8 mouse cellular contexts compared by ENCODE assay signal in the genomic region with DNA sequence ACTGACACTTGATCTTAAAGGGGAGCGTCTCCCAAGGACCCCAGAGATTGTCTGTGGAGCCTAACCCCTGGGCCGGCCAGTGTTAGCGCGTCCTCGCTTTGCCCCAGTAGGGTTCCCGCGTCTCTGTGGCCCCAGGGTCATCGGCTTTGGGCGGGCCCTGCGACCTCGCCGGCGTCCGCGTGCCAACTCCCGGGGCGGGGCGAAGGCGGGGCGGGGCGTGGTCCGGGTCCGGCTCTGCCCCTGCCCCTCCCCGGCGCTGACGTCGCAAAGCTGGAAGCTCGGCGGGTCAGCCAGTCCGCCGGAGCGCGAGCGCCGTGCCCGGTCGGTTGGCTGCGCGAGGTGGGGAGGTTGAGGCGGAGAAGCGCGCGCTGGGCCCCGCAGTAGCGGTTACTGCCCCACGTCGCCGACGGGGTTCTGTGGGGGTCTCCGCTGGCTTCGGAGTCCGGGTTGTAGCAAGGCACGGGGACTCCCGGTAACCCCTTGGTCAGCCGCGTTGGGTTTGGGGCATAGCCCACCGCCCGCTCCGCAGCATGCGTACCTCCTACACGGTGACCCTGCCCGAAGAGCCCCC. TPM values are rescaled to one million over a fixed set of nuclear protein-coding genes. Genes with fewer than 3 reads are reported as not detected.
A peak's percentile ranks its signal among the peaks of the same experiment; 100 is the strongest.
DNase-seq lines count a peak whose midpoint lies in the region; ATAC-seq and TF ChIP-seq lines count a peak whose summit lies in the region.

No protein-coding gene starts in this region.

- under 1% methylated on average over 49 of the region's 62 CpGs for WGBS in forebrain, embryonic 14.5 days
- WGBS in lung, adult 2 months: under 1% methylated on average over 62 of the region's 62 CpGs
- under 1% methylated on average over 62 of the region's 62 CpGs for WGBS in neural tube, embryonic 15.5 days

- in situ Hi-C loops in CH12.LX (cut with MboI; ENCODE audit: low pct_ligation_motif_present, low pct_unique_long_range_greater_than_20kb, low sequenced_read_pairs): no loop called here

- H3K9ac ChIP-seq in CH12.LX (ENCODE audit: insufficient read depth, low read depth): peak overlapping the region; percentile 42; the same call in 1 of the 2 replicates
- peak overlapping the region; percentile 74 for H3K9ac ChIP-seq in forebrain, embryonic 14.5 days (ENCODE audit: low read length)
- H3K9ac ChIP-seq in neural tube, embryonic 15.5 days (replicated peaks): peak overlapping the region; percentile 60

- peak; percentile 57 for DNase-seq in CH12.LX (ENCODE audit: extremely low read depth)
- peak; percentile 74 for DNase-seq in forebrain, embryonic 14.5 days (ENCODE audit: low spot score)
- DNase-seq in heart, postnatal 14 days: peak; percentile 97
- DNase-seq in layer of hippocampus, adult 18-20 months (ENCODE audit: low spot score in 2 of 2): peak; percentile 86 to 90
- DNase-seq in lung, adult 2 months: peak; percentile 96
- DNase-seq in testis, postnatal 14 days (ENCODE audit: low spot score): peak; percentile 89

- dilution Hi-C loops in CH12.LX (cut with MboI; ENCODE audit: extremely low pct_ligation_motif_present, extremely low pct_unique_long_range_greater_than_20kb, low sequenced_read_pairs): no loop called here

- H3K4me2 ChIP-seq in CH12.LX (ENCODE audit: insufficient read depth, low read depth, poor library complexity, severe bottlenecking): peak overlapping the region; percentile 63
- H3K4me2 ChIP-seq in forebrain, embryonic 14.5 days (ENCODE audit: low read length): peak overlapping the region; percentile 97
- peak overlapping the region; percentile 100 for H3K4me2 ChIP-seq in neural tube, embryonic 15.5 days

- TF ChIP-seq RAD21 in CH12.LX (IDR thresholded peaks at IDR 0.05; ENCODE audit: low read depth, low read length): no peak

- TF ChIP-seq CTCF in CH12.LX (conservative IDR thresholded peaks at IDR 0.05 in 1 of 2, IDR thresholded peaks at IDR 0.05 in 1 of 2; ENCODE audit: low read depth in 2 of 2, low read length in 2 of 2): no peak
- no peak for TF ChIP-seq CTCF in lung, adult 2 months (IDR thresholded peaks at IDR 0.05; ENCODE audit: insufficient read depth, low read length)

- H3K9me3 ChIP-seq in CH12.LX (replicated peaks; ENCODE audit: low read length): no peaks in the 10 kb centered on the region
- no peaks in the 10 kb centered on the region for H3K9me3 ChIP-seq in forebrain, embryonic 14.5 days (replicated peaks; ENCODE audit: control insufficient read depth, low read length)
- no peaks in the 10 kb centered on the region for H3K9me3 ChIP-seq in neural tube, embryonic 15.5 days (replicated peaks)

- peak; percentile 41; the same call in 1 of the 2 replicates for ATAC-seq in cerebellum, adult (ENCODE audit: insufficient number of reproducible peaks, low FRiP score, low TSS enrichment)
- peak; percentile 69 for ATAC-seq in forebrain, embryonic 14.5 days
- peak; percentile 72 for ATAC-seq in neural tube, embryonic 15.5 days (ENCODE audit: low FRiP score)

- TF ChIP-seq POLR2A in CH12.LX (IDR thresholded peaks at IDR 0.05; ENCODE audit: low read depth, low read length): peak; percentile 83
- TF ChIP-seq POLR2A in lung, adult 2 months (IDR thresholded peaks at IDR 0.05; ENCODE audit: borderline replicate concordance, extremely low read depth, low read depth, low read length): peak; percentile 77

- no peaks in the 10 kb centered on the region for H3K79me2 ChIP-seq in CH12.LX (replicated peaks; ENCODE audit: control insufficient read depth, extremely low read depth, insufficient read depth, poor library complexity, severe bottlenecking)

- TF ChIP-seq EP300 in CH12.LX (IDR thresholded peaks at IDR 0.05; ENCODE audit: low read length): no peak

- H3K27ac ChIP-seq in CH12.LX (ENCODE audit: insufficient read depth, low read depth): no peak overlapping the region
- no peak overlapping the region for H3K27ac ChIP-seq in forebrain, embryonic 14.5 days (ENCODE audit: low read depth, low read length)
- H3K27ac ChIP-seq in neural tube, embryonic 15.5 days (replicated peaks): no peak overlapping the region

- intact Hi-C loops in heart, postnatal 14 days (cut with DNase I): no loop called here

- no peaks in the 10 kb centered on the region for H3K36me3 ChIP-seq in CH12.LX (replicated peaks in 1 of 2; ENCODE audit: control insufficient read depth in 1 of 2, insufficient read depth in 1 of 2, low read length in 1 of 2)
- H3K36me3 ChIP-seq in forebrain, embryonic 14.5 days (ENCODE audit: control insufficient read depth, insufficient read depth, low read length): no peaks in the 10 kb centered on the region
- no peaks in the 10 kb centered on the region for H3K36me3 ChIP-seq in neural tube, embryonic 15.5 days

- H3K4me1 ChIP-seq in CH12.LX (ENCODE audit: control insufficient read depth in 1 of 2, insufficient read depth in 2 of 2): peaks cover 19 to 51% of the 10 kb centered on the region in 2 experiments
- H3K4me1 ChIP-seq in forebrain, embryonic 14.5 days (ENCODE audit: control insufficient read depth, insufficient read depth, low read length): peaks cover 21% of the 10 kb centered on the region
- H3K4me1 ChIP-seq in lung, adult 2 months (ENCODE audit: control insufficient read depth, insufficient read depth, low read length): peaks cover 12% of the 10 kb centered on the region
- peaks cover 39% of the 10 kb centered on the region for H3K4me1 ChIP-seq in neural tube, embryonic 15.5 days

- H3K4me3 ChIP-seq in CH12.LX (replicated peaks in 1 of 3; ENCODE audit: low read depth in 2 of 3, low read length in 2 of 3, poor library complexity in 1 of 3): peak overlapping the region; percentile 17 to 62 (median 46)
- peak overlapping the region; percentile 53 for H3K4me3 ChIP-seq in forebrain, embryonic 14.5 days (ENCODE audit: low read depth, low read length)
- H3K4me3 ChIP-seq in lung, adult 2 months (replicated peaks; ENCODE audit: extremely low read depth, low read depth, low read length): peak overlapping the region; percentile 59
- H3K4me3 ChIP-seq in neural tube, embryonic 15.5 days (replicated peaks): peak overlapping the region; percentile 57

- peaks cover 57% of the 10 kb centered on the region for H3K27me3 ChIP-seq in CH12.LX (replicated peaks)
- H3K27me3 ChIP-seq in forebrain, embryonic 14.5 days (replicated peaks; ENCODE audit: control insufficient read depth, insufficient read depth, low read length): peaks cover 11% of the 10 kb centered on the region; the same call in 1 of the 2 replicates
- peaks cover 27% of the 10 kb centered on the region for H3K27me3 ChIP-seq in neural tube, embryonic 15.5 days (replicated peaks)

TF ChIP-seq in CH12.LX, 34 proteins besides CTCF, POLR2A, EP300 and RAD21 (continues in another document):
- peak; percentile 51; the same call in 1 of the 2 replicates for TF ChIP-seq MAX (IDR thresholded peaks at IDR 0.05; ENCODE audit: low read length)
- peak; percentile 56; the same call in 1 of the 2 replicates for TF ChIP-seq TCF12 (IDR thresholded peaks at IDR 0.05; ENCODE audit: low read depth, low read length)
- no peak for TF ChIP-seq MAFK (IDR thresholded peaks at IDR 0.05; ENCODE audit: insufficient replicate concordance, low read length)

RNA-seq across cellular contexts. Expression of a gene that starts 16.8 kb away (rescaled TPM):
- total RNA-seq in CH12.LX (2012; rRNA removed) (0.04 TPM in 1 of 2 replicates, not detected in the other), CH12.LX (2014; rRNA removed) (not detected in 2 replicates)
- not detected in 2 replicates for polyA plus RNA-seq in CH12.LX (2012; ENCODE audit: insufficient read length, low read depth)
- polyA plus RNA-seq in forebrain, embryonic 14.5 days (2014; fragmentation: Nextera tagmentation; extraction: Ambion mirVana): 0.31 TPM in 1 of 2 replicates, not detected in the other
- not detected for total RNA-seq in heart, postnatal 14 days (2021)
- 1 to 10 TPM in 1 of 2 experiments, under 1 TPM in 1; 0.30 to 1.8 TPM for total RNA-seq in layer of hippocampus, adult 18-20 months (2021)
- 0.25 and 0.34 TPM in 2 replicates for polyA plus RNA-seq in lung, adult 2 months (2012; rRNA removed)
- polyA plus RNA-seq in neural tube, embryonic 15.5 days (2015; fragmentation: Nextera tagmentation; extraction: Ambion mirVana): 0.08 and 0.28 TPM in 2 replicates

RNA-seq across cellular contexts. Expression of a gene that starts 17.9 kb away (rescaled TPM):
- 1.3 and 2.2 TPM in 2 replicates for total RNA-seq in CH12.LX (2012; rRNA removed)
- 1.6 and 2.3 TPM in 2 replicates for total RNA-seq in CH12.LX (2014; rRNA removed)
- polyA plus RNA-seq in CH12.LX (2012; ENCODE audit: insufficient read length, low read depth): 1.7 and 2.1 TPM in 2 replicates
- polyA plus RNA-seq in forebrain, embryonic 14.5 days (2014; fragmentation: Nextera tagmentation; extraction: Ambion mirVana): 6.9 and 8.2 TPM in 2 replicates
- total RNA-seq in heart, postnatal 14 days (2021): 100 to 1,000 TPM; 149 to 157 TPM
- 10 to 100 TPM; 77.6 to 79.1 TPM for total RNA-seq in layer of hippocampus, adult 18-20 months (2021)
- polyA plus RNA-seq in lung, adult 2 months (2012; rRNA removed): 5.7 and 9.2 TPM in 2 replicates
- 13.1 and 13.3 TPM in 2 replicates for polyA plus RNA-seq in neural tube, embryonic 15.5 days (2015; fragmentation: Nextera tagmentation; extraction: Ambion mirVana)

RNA-seq across cellular contexts. Expression of a gene that starts 22.3 kb away (rescaled TPM):
- total RNA-seq in CH12.LX (2012; rRNA removed): not detected in 2 replicates
- total RNA-seq in CH12.LX (2014; rRNA removed): not detected in 2 replicates
- not detected in 2 replicates for polyA plus RNA-seq in CH12.LX (2012; ENCODE audit: insufficient read length, low read depth)
- polyA plus RNA-seq in forebrain, embryonic 14.5 days (2014; fragmentation: Nextera tagmentation; extraction: Ambion mirVana): 2.6 and 3.2 TPM in 2 replicates
- 10 to 100 TPM; 15.2 to 19.5 TPM for total RNA-seq in heart, postnatal 14 days (2021)
- 10 to 100 TPM; 16.9 to 21.2 TPM for total RNA-seq in layer of hippocampus, adult 18-20 months (2021)
- polyA plus RNA-seq in lung, adult 2 months (2012; rRNA removed): 29.0 and 31.0 TPM in 2 replicates
- 5.8 and 9.3 TPM in 2 replicates for polyA plus RNA-seq in neural tube, embryonic 15.5 days (2015; fragmentation: Nextera tagmentation; extraction: Ambion mirVana)

RNA-seq across cellular contexts. Expression of a gene that starts 28.6 kb away (rescaled TPM):
- total RNA-seq in CH12.LX (2012; rRNA removed) (not detected in 2 replicates), CH12.LX (2014; rRNA removed) (not detected in 2 replicates)
- polyA plus RNA-seq in CH12.LX (2012; ENCODE audit: insufficient read length, low read depth): not detected in 2 replicates
- polyA plus RNA-seq in forebrain, embryonic 14.5 days (2014; fragmentation: Nextera tagmentation; extraction: Ambion mirVana): 0.11 and 0.16 TPM in 2 replicates
- total RNA-seq in heart, postnatal 14 days (2021): under 1 TPM in 1 of 2 experiments, not detected in 1; 0.12 TPM
- under 1 TPM in 1 of 2 experiments, not detected in 1; 0.38 TPM for total RNA-seq in layer of hippocampus, adult 18-20 months (2021)
- 0.27 TPM in 1 of 2 replicates, not detected in the other for polyA plus RNA-seq in lung, adult 2 months (2012; rRNA removed)
- polyA plus RNA-seq in neural tube, embryonic 15.5 days (2015; fragmentation: Nextera tagmentation; extraction: Ambion mirVana): 0.15 and 0.58 TPM in 2 replicates

RNA-seq across cellular contexts. Expression of a gene that starts 28.6 kb away (rescaled TPM):
- total RNA-seq in CH12.LX (2012; rRNA removed) (15.3 and 15.4 TPM in 2 replicates), CH12.LX (2014; rRNA removed) (9.2 and 11.7 TPM in 2 replicates)
- 31.5 and 40.0 TPM in 2 replicates for polyA plus RNA-seq in CH12.LX (2012; ENCODE audit: insufficient read length, low read depth)
- 31.3 and 35.1 TPM in 2 replicates for polyA plus RNA-seq in forebrain, embryonic 14.5 days (2014; fragmentation: Nextera tagmentation; extraction: Ambion mirVana)
- 10 to 100 TPM; 10.1 to 11.3 TPM for total RNA-seq in heart, postnatal 14 days (2021)
- total RNA-seq in layer of hippocampus, adult 18-20 months (2021): 10 to 100 TPM; 29.7 to 29.8 TPM
- 24.6 and 25.0 TPM in 2 replicates for polyA plus RNA-seq in lung, adult 2 months (2012; rRNA removed)
- 33.7 and 42.5 TPM in 2 replicates for polyA plus RNA-seq in neural tube, embryonic 15.5 days (2015; fragmentation: Nextera tagmentation; extraction: Ambion mirVana)
